Mouse (Mus musculus) spleen, postnatal 36 days (tissue): ENCODE results near the gene Adipor2.
"Not testable (repeated sequence)": the region's sequence is repeated elsewhere in the genome, so short reads cannot be mapped to it uniquely, and the experiment has no call there.

Source experiments
- DNase-seq, 2 experiments: peaks; one replicate each; pipeline ENCODE4 v3.0.0; 2022; ENCODE audit warnings: low spot score in 2 of 2, mixed read lengths in 1 of 2

Gene Adipor2

GRCm38 (mm10) chr6:119417354-119417753 lies at the start of gene Adipor2:
Gene Adipor2 (minus strand): TSS chr6:119417704.
- peak in 1 of 2 experiments; percentile 24 for DNase-seq

GRCm38 (mm10) chr6:119466161-119466560 lies 48.7 kb upstream of the Adipor2 start:
- DNase-seq: no peak

GRCm38 (mm10) chr6:119460391-119460790 lies 42.9 kb upstream of the Adipor2 start:
- DNase-seq: no peak

- no peak for DNase-seq
Measured at GRCm38 (mm10) chr6:119459041-119459440, 41.5 kb upstream of the Adipor2 start.

- no peak for DNase-seq
Measured at GRCm38 (mm10) chr6:119458166-119458565, 40.7 kb upstream of the Adipor2 start.

- no peak for DNase-seq
Measured at GRCm38 (mm10) chr6:119451981-119452499, 34.5 kb upstream of the Adipor2 start.

- no peak for DNase-seq
Measured at GRCm38 (mm10) chr6:119450965-119451943, 33.8 kb upstream of the Adipor2 start.

- DNase-seq: peak in 1 of 2 experiments; percentile 11
Measured at GRCm38 (mm10) chr6:119449060-119449499, 31.6 kb upstream of the Adipor2 start.

- DNase-seq: no peak
Measured at GRCm38 (mm10) chr6:119448321-119449059, 31.0 kb upstream of the Adipor2 start.

- DNase-seq: no peak
Measured at GRCm38 (mm10) chr6:119445671-119446607, 28.4 kb upstream of the Adipor2 start.

GRCm38 (mm10) chr6:119443742-119444645 lies 26.5 kb upstream of the Adipor2 start:
- peak; percentile 68 to 70 for DNase-seq

- DNase-seq: not testable (repeated sequence)
Measured at GRCm38 (mm10) chr6:119442729-119443128, 25.2 kb upstream of the Adipor2 start.

GRCm38 (mm10) chr6:119437894-119438761 lies 20.6 kb upstream of the Adipor2 start:
- DNase-seq: no peak

- DNase-seq: no peak
Measured at GRCm38 (mm10) chr6:119434394-119434793, 16.9 kb upstream of the Adipor2 start.

GRCm38 (mm10) chr6:119431751-119432324 lies 14.3 kb upstream of the Adipor2 start:
- DNase-seq: no peak

GRCm38 (mm10) chr6:119430508-119430907 lies 13.0 kb upstream of the Adipor2 start:
- DNase-seq: peak; percentile 14 to 16

GRCm38 (mm10) chr6:119429311-119429710 lies 11.8 kb upstream of the Adipor2 start:
- DNase-seq: no peak

- peak in 1 of 2 experiments; percentile 29 for DNase-seq
Measured at GRCm38 (mm10) chr6:119428611-119429010, 11.1 kb upstream of the Adipor2 start.

GRCm38 (mm10) chr6:119421001-119421400 lies 3.5 kb upstream of the Adipor2 start:
- no peak for DNase-seq
